Mouse (Mus musculus) intestine, embryonic 16.5 days (tissue): Measurements from ENCODE around the gene Bank1. TPM values are rescaled to one million over a fixed set of nuclear protein-coding genes. Genes with fewer than 3 reads are reported as not detected.

Experiments
- ATAC-seq: fragments of 200-750 bp; cut with Nextera tagmentation; 2 replicates; pipeline ENCODE4 v1.8.0; 2017; ENCODE audit warnings: moderate TSS enrichment, moderate library complexity
- H3K27ac ChIP-seq: fragments of 300-500 bp; sonication (generic); 2 replicates; pipeline ENCODE4 v1.5.1; 2014; ENCODE audit warnings: mild to moderate bottlenecking, low read length
- H3K27me3 ChIP-seq: fragments of 300-500 bp; sonication (generic); replicated peaks from 2 replicates; pipeline ENCODE4 v1.6.1; 2014; ENCODE audit warnings: low read length, control low read depth, mixed read lengths; ENCODE audit not compliant: control insufficient read depth, insufficient read depth
- H3K36me3 ChIP-seq: fragments of 300-500 bp; sonication (generic); 2 replicates; pipeline ENCODE4 v1.6.1; 2014; ENCODE audit warnings: low read length, control low read depth; ENCODE audit not compliant: control insufficient read depth, insufficient read depth
- H3K4me1 ChIP-seq: fragments of 300-500 bp; sonication (generic); 2 replicates; pipeline ENCODE4 v1.6.1; 2014; ENCODE audit warnings: low read length, control low read depth, mixed read lengths; ENCODE audit not compliant: control insufficient read depth, insufficient read depth
- H3K4me2 ChIP-seq: fragments of 300-500 bp; sonication (generic); 2 replicates; pipeline ENCODE4 v1.6.1; 2014; ENCODE audit warnings: low read depth, low read length, control low read depth
- H3K4me3 ChIP-seq: fragments of 300-500 bp; sonication (generic); 2 replicates; pipeline ENCODE4 v1.5.1; 2014; ENCODE audit warnings: mild to moderate bottlenecking, low read length
- H3K9ac ChIP-seq: fragments of 300-500 bp; sonication (generic); 2 replicates; pipeline ENCODE4 v1.6.1; 2014; ENCODE audit warnings: low read depth, low read length
- H3K9me3 ChIP-seq: fragments of 300-500 bp; sonication (generic); 2 replicates; pipeline ENCODE4 v1.6.1; 2016; ENCODE audit warnings: low read length, control low read depth; ENCODE audit not compliant: control insufficient read depth
- WGBS: fragments of 180-500 bp; shearing (Covaris S2); extraction: QIAGEN DNeasy Blood & Tissue Kit; methylation state at CpG from one replicate; pipeline ENCODE4 v1.1.7; 2014; 5-methylcytosine and 5-hydroxymethylcytosine counted together
- polyA plus RNA-seq: library from polyadenylated mRNA; unstranded; fragments of >200 nt; fragmentation: Nextera tagmentation; extraction: Ambion mirVana; gene quantifications from 2 replicates; pipeline ENCODE4 v1.2.1, GENCODE M21; 2015

Gene Bank1
- polyA plus RNA-seq, 1 experiment from 2014 or later: 1.8 TPM

GRCm38 (mm10) chr3:136100292-136100691 is 225.6 kb downstream of the Bank1 start:
- no peak overlapping the region for H3K4me2 ChIP-seq
- WGBS: 83% methylated on average over 8 of the region's 8 CpGs
- no peak for ATAC-seq

GRCm38 (mm10) chr3:136086948-136087660 is 238.8 kb downstream of the Bank1 start:
- no peak for ATAC-seq
- 78% methylated on average over 7 of the region's 7 CpGs for WGBS
- 0 out of 2 replicates have a peak, but pooled peaks cover 4% of the 10 kb centered on the region for H3K4me1 ChIP-seq
- H3K4me2 ChIP-seq: no peak overlapping the region
- H3K27ac ChIP-seq: no peak overlapping the region
- no peaks in the 10 kb centered on the region for H3K36me3 ChIP-seq
- H3K9me3 ChIP-seq: no peaks in the 10 kb centered on the region
- H3K4me3 ChIP-seq: no peak overlapping the region
- H3K9ac ChIP-seq: no peak overlapping the region
- H3K27me3 ChIP-seq: no peaks in the 10 kb centered on the region

More at GRCm38 (mm10) chr3:136100292-136100691, 225.6 kb downstream of the Bank1 start:
- H3K36me3 ChIP-seq: no peaks in the 10 kb centered on the region
- H3K4me3 ChIP-seq: no peak overlapping the region
- no peak overlapping the region for H3K27ac ChIP-seq
- H3K4me1 ChIP-seq: no peaks in the 10 kb centered on the region
- no peak overlapping the region for H3K9ac ChIP-seq
- H3K9me3 ChIP-seq: no peaks in the 10 kb centered on the region
- H3K27me3 ChIP-seq: no peaks in the 10 kb centered on the region

GRCm38 (mm10) chr3:136086431-136086830 is 239.4 kb downstream of the Bank1 start:
- Histone ChIP-seq H3K4me2 (no peak overlapping the region), H3K36me3 (no peaks in the 10 kb centered on the region), H3K9ac (no peak overlapping the region), H3K4me3 (no peak overlapping the region), H3K4me1 (0 out of 2 replicates have a peak, but pooled peaks cover 4% of the 10 kb centered on the region), H3K9me3 (no peaks in the 10 kb centered on the region), H3K27me3 (no peaks in the 10 kb centered on the region), H3K27ac (no peak overlapping the region)
- no peak for ATAC-seq
- 77% methylated on average over 5 of the region's 5 CpGs for WGBS

GRCm38 (mm10) chr3:136085077-136085476 is 240.8 kb downstream of the Bank1 start:
- 64% methylated on average over 1 of the region's 1 CpGs for WGBS
- H3K4me2 ChIP-seq: no peak overlapping the region
- ATAC-seq: no peak
- H3K4me1 ChIP-seq: 0 out of 2 replicates have a peak, but pooled peaks cover 4% of the 10 kb centered on the region
- no peaks in the 10 kb centered on the region for H3K27me3 ChIP-seq
- no peaks in the 10 kb centered on the region for H3K36me3 ChIP-seq
- H3K27ac ChIP-seq: no peak overlapping the region
- no peak overlapping the region for H3K4me3 ChIP-seq
- no peak overlapping the region for H3K9ac ChIP-seq
- H3K9me3 ChIP-seq: no peaks in the 10 kb centered on the region

GRCm38 (mm10) chr3:136084066-136084465 is 241.8 kb downstream of the Bank1 start:
- ATAC-seq: 0 out of 2 replicates have a peak, but pooled peaks have one; percentile 13
- no peak overlapping the region for H3K27ac ChIP-seq
- no peak overlapping the region for H3K4me3 ChIP-seq
- H3K9ac ChIP-seq: no peak overlapping the region
- no peaks in the 10 kb centered on the region for H3K36me3 ChIP-seq
- H3K4me1 ChIP-seq: 0 out of 2 replicates have a peak, but pooled peaks cover 4% of the 10 kb centered on the region
- no peak overlapping the region for H3K4me2 ChIP-seq
- 45% methylated on average over 5 of the region's 5 CpGs for WGBS
- H3K9me3 ChIP-seq: no peaks in the 10 kb centered on the region; the same call in 1 of the 2 replicates
- no peaks in the 10 kb centered on the region for H3K27me3 ChIP-seq

GRCm38 (mm10) chr3:136081264-136081663 is 244.6 kb downstream of the Bank1 start:
- ATAC-seq: no peak
- 58% methylated on average over 1 of the region's 1 CpGs for WGBS
- H3K9ac ChIP-seq: no peak overlapping the region
- H3K27me3 ChIP-seq: no peaks in the 10 kb centered on the region
- H3K4me2 ChIP-seq: no peak overlapping the region
- no peaks in the 10 kb centered on the region for H3K36me3 ChIP-seq
- H3K27ac ChIP-seq: no peak overlapping the region
- H3K4me1 ChIP-seq: 0 out of 2 replicates have a peak, but pooled peaks cover 4% of the 10 kb centered on the region
- no peak overlapping the region for H3K4me3 ChIP-seq
- no peaks in the 10 kb centered on the region; the same call in 1 of the 2 replicates for H3K9me3 ChIP-seq

GRCm38 (mm10) chr3:136078535-136078934 is 247.3 kb downstream of the Bank1 start:
- no peak overlapping the region for H3K9ac ChIP-seq
- H3K9me3 ChIP-seq: no peaks in the 10 kb centered on the region; the same call in 1 of the 2 replicates
- no peaks in the 10 kb centered on the region for H3K36me3 ChIP-seq
- no peak for ATAC-seq
- no peaks in the 10 kb centered on the region for H3K27me3 ChIP-seq
- H3K4me3 ChIP-seq: no peak overlapping the region
- H3K27ac ChIP-seq: no peak overlapping the region
- WGBS: 65% methylated on average over 2 of the region's 2 CpGs
- no peak overlapping the region for H3K4me2 ChIP-seq
- H3K4me1 ChIP-seq: 0 out of 2 replicates have a peak, but pooled peaks cover 2% of the 10 kb centered on the region

- Histone ChIP-seq H3K4me2 (no peak overlapping the region), H3K4me3 (no peak overlapping the region), H3K36me3 (no peaks in the 10 kb centered on the region), H3K9me3 (no peaks in the 10 kb centered on the region), H3K4me1 (no peaks in the 10 kb centered on the region), H3K27me3 (no peaks in the 10 kb centered on the region), H3K9ac (no peak overlapping the region), H3K27ac (no peak overlapping the region)
- no peak for ATAC-seq
- 85% methylated on average over 3 of the region's 3 CpGs for WGBS
Observed at GRCm38 (mm10) chr3:136070394-136070793, 255.5 kb downstream of the Bank1 start.

- H3K27me3 ChIP-seq: no peaks in the 10 kb centered on the region
- WGBS: 85% methylated on average over 2 of the region's 2 CpGs
- no peaks in the 10 kb centered on the region for H3K9me3 ChIP-seq
- H3K4me3 ChIP-seq: no peak overlapping the region
- no peak overlapping the region for H3K9ac ChIP-seq
- no peak overlapping the region for H3K27ac ChIP-seq
- no peaks in the 10 kb centered on the region for H3K4me1 ChIP-seq
- no peak overlapping the region for H3K4me2 ChIP-seq
- no peaks in the 10 kb centered on the region for H3K36me3 ChIP-seq
- no peak for ATAC-seq
Observed at GRCm38 (mm10) chr3:136061907-136062306, 264.0 kb downstream of the Bank1 start.
